Mouse (Mus musculus) kidney, embryonic 14.5 days (tissue): Measurements from ENCODE around the gene Bcl2l15. TPM values are rescaled to one million over a fixed set of nuclear protein-coding genes. Genes with fewer than 3 reads are reported as not detected.
"Not testable (repeated sequence)": the region's sequence is repeated elsewhere in the genome, so short reads cannot be mapped to it uniquely, and the experiment has no call there.

ENCODE experiments used
- ATAC-seq: fragments of 200-750 bp; cut with Nextera tagmentation; 2 replicates; pipeline ENCODE4 v1.8.0; 2017; ENCODE audit warnings: moderate number of reproducible peaks, mild to moderate bottlenecking, moderate TSS enrichment, moderate library complexity; ENCODE audit not compliant: low FRiP score, low TSS enrichment
- H3K27ac ChIP-seq: fragments of 300-500 bp; sonication (generic); 2 replicates; pipeline ENCODE4 v1.5.1; 2014; ENCODE audit warnings: low read depth, mild to moderate bottlenecking, low read length, moderate library complexity, mixed read lengths
- H3K27me3 ChIP-seq: fragments of 300-500 bp; sonication (generic); 2 replicates; pipeline ENCODE4 v1.6.1; 2014; ENCODE audit warnings: mild to moderate bottlenecking, low read length; ENCODE audit not compliant: control insufficient read depth, insufficient read depth
- H3K36me3 ChIP-seq: fragments of 300-500 bp; sonication (generic); 2 replicates; pipeline ENCODE4 v1.6.1; 2014; ENCODE audit warnings: low read length, mixed read lengths; ENCODE audit not compliant: control insufficient read depth, insufficient read depth
- H3K4me1 ChIP-seq: fragments of 300-500 bp; sonication (generic); 2 replicates; pipeline ENCODE4 v1.6.1; 2014; ENCODE audit warnings: low read length, mixed read lengths; ENCODE audit not compliant: control insufficient read depth, insufficient read depth
- H3K4me2 ChIP-seq: fragments of 300-500 bp; sonication (generic); replicated peaks from 2 replicates; pipeline ENCODE4 v1.6.1; 2014; ENCODE audit warnings: low read depth, mild to moderate bottlenecking, low read length
- H3K4me3 ChIP-seq: fragments of 300-500 bp; sonication (generic); 2 replicates; pipeline ENCODE4 v1.5.1; 2014; ENCODE audit warnings: mild to moderate bottlenecking, low read length
- H3K9ac ChIP-seq: fragments of 300-500 bp; sonication (generic); 2 replicates; pipeline ENCODE4 v1.6.1; 2014; ENCODE audit warnings: low read depth, mild to moderate bottlenecking, low read length, moderate library complexity
- H3K9me3 ChIP-seq: fragments of 300-500 bp; sonication (generic); 2 replicates; pipeline ENCODE4 v1.6.1; 2016; ENCODE audit warnings: low read length; ENCODE audit not compliant: control insufficient read depth
- WGBS: fragments of 180-500 bp; shearing (Covaris S2); extraction: QIAGEN DNeasy Blood & Tissue Kit; methylation state at CpG from one replicate; pipeline ENCODE4 v1.1.7; 2014; 5-methylcytosine and 5-hydroxymethylcytosine counted together
- polyA plus RNA-seq: library from polyadenylated mRNA; unstranded; fragments of >200 nt; fragmentation: Nextera tagmentation; extraction: Ambion mirVana; gene quantifications from 2 replicates; pipeline ENCODE4 v1.2.1, GENCODE M21; 2014

Gene Bcl2l15
- not detected in 2 replicates for polyA plus RNA-seq

GRCm38 (mm10) chr3:103832426-103832825 is at the start of gene Bcl2l15:
Gene Bcl2l15, plus strand, starts transcription at chr3:103832601.
- H3K27me3 ChIP-seq: no peaks in the 10 kb centered on the region
- no peak within 1 kb of the TSS for H3K4me3 ChIP-seq
- H3K4me2 ChIP-seq: no peak within 1 kb of the TSS
- H3K4me1 ChIP-seq: no peaks in the 10 kb centered on the region
- no peak within 1 kb of the TSS for H3K9ac ChIP-seq
- no peak within 1 kb of the TSS for H3K27ac ChIP-seq
- no peaks in the 10 kb centered on the region for H3K9me3 ChIP-seq
- no peaks in the 10 kb centered on the region for H3K36me3 ChIP-seq
- no peak for ATAC-seq

- Histone ChIP-seq H3K27ac (no peak overlapping the region), H3K27me3 (no peaks in the 10 kb centered on the region), H3K4me2 (no peak overlapping the region), H3K4me3 (no peak overlapping the region), H3K4me1 (peaks cover 3% of the 10 kb centered on the region; the same call in 1 of the 2 replicates), H3K9me3 (no peaks in the 10 kb centered on the region), H3K36me3 (no peaks in the 10 kb centered on the region; the same call in 1 of the 2 replicates), H3K9ac (no peak overlapping the region)
- 85% methylated on average over 4 of the region's 4 CpGs for WGBS
- no peak for ATAC-seq
These were observed 49.4 kb upstream of the Bcl2l15 start for GRCm38 (mm10) chr3:103782844-103783609.

DNA sequence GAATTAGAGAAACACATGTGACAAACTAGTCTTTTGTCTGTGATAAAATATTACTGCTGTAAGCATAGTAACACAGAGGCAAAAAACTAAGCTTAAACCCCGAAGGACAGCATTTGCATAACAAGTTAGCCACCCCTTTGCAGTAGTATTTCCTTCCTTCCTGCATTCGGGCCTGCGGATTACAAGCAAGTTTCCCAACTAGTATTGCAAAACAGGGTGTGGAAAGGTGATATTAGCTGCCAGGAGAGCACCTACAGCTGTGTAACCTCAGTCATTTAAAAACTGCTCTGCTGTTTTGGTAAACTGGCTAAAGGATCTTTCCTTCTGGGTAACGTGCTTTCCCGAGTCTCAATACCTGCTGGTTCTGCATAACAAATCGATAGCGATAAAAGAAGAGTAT is 45.2 kb upstream of the Bcl2l15 start:
- H3K4me3 ChIP-seq: no peak overlapping the region
- H3K4me2 ChIP-seq: no peak overlapping the region
- no peaks in the 10 kb centered on the region for H3K27me3 ChIP-seq
- 63% methylated on average over 7 of the region's 7 CpGs for WGBS
- peaks cover 19% of the 10 kb centered on the region; the same call in 1 of the 2 replicates for H3K4me1 ChIP-seq
- no peak for ATAC-seq
- H3K9ac ChIP-seq: no peak overlapping the region
- H3K36me3 ChIP-seq: no peaks in the 10 kb centered on the region
- no peak overlapping the region for H3K27ac ChIP-seq
- H3K9me3 ChIP-seq: no peaks in the 10 kb centered on the region

DNA sequence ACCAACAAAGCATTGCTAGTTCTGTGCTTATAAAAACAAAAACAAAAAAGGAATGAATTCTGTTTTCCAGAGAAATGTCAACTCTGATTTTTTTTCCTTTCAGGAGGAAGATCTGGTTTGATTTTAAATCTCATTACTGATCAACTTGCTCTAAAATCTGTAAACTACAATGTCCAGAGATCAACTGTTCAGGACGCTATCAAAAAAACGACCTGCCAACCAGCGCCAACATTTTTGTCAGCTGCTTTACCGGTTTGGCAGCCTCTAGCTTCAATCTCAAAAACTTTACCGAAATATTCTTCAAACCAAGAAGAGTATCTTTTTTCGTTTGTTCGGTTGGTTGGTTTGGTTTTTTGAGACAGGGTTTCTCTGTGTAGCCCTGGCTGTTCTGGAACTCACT is 43.3 kb upstream of the Bcl2l15 start:
- no peak for ATAC-seq
- 77% methylated on average over 7 of the region's 7 CpGs for WGBS
- Histone ChIP-seq H3K4me1 (peaks cover 19% of the 10 kb centered on the region; the same call in 1 of the 2 replicates), H3K27ac (no peak overlapping the region), H3K9me3 (no peaks in the 10 kb centered on the region), H3K9ac (no peak overlapping the region), H3K36me3 (no peaks in the 10 kb centered on the region), H3K4me3 (peak overlapping the region; percentile 82; the same call in 1 of the 2 replicates), H3K27me3 (no peaks in the 10 kb centered on the region), H3K4me2 (peak overlapping the region; percentile 79; the same call in 1 of the 2 replicates)

DNA sequence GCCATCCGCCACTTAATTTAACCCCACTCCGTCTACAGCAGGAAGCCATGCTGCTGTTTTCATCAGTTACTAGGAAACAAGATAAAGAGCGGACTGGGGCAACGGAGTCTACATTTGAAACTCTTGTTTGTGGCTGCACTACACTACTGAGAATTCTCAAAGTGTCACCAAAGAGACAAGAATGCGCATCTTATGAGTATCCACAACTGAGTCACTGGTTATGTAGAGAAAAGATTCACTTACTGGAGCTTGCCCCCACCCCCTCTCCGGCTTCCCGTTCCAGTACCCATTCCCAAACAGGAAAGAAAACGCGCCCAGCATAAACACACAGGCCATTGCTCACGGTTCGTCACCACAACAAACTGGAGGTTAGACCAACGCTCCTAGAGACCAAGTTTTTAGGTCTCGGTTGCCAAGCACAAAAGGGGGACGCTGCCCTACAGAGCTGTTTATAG is 42.5 kb upstream of the Bcl2l15 start:
- peak overlapping the region; percentile 86 for H3K27ac ChIP-seq
- H3K9me3 ChIP-seq: no peaks in the 10 kb centered on the region
- H3K4me1 ChIP-seq: peaks cover 19% of the 10 kb centered on the region; the same call in 1 of the 2 replicates
- peak overlapping the region; percentile 79 for H3K4me2 ChIP-seq
- peak overlapping the region; percentile 96 for H3K9ac ChIP-seq
- 4% methylated on average over 14 of the region's 14 CpGs for WGBS
- no peaks in the 10 kb centered on the region for H3K36me3 ChIP-seq
- no peak for ATAC-seq
- no peaks in the 10 kb centered on the region for H3K27me3 ChIP-seq
- H3K4me3 ChIP-seq: peak overlapping the region; percentile 82

GRCm38 (mm10) chr3:103790346-103791145 is 41.9 kb upstream of the Bcl2l15 start:
- Histone ChIP-seq H3K27me3 (no peaks in the 10 kb centered on the region), H3K4me2 (peak overlapping the region; percentile 79), H3K9ac (peak overlapping the region; percentile 96), H3K4me3 (peak overlapping the region; percentile 82), H3K36me3 (no peaks in the 10 kb centered on the region), H3K27ac (peak overlapping the region; percentile 86), H3K9me3 (no peaks in the 10 kb centered on the region), H3K4me1 (peaks cover 19% of the 10 kb centered on the region; the same call in 1 of the 2 replicates)
- under 1% methylated on average over 56 of the region's 61 CpGs for WGBS
- ATAC-seq: peak; percentile 82

DNA sequence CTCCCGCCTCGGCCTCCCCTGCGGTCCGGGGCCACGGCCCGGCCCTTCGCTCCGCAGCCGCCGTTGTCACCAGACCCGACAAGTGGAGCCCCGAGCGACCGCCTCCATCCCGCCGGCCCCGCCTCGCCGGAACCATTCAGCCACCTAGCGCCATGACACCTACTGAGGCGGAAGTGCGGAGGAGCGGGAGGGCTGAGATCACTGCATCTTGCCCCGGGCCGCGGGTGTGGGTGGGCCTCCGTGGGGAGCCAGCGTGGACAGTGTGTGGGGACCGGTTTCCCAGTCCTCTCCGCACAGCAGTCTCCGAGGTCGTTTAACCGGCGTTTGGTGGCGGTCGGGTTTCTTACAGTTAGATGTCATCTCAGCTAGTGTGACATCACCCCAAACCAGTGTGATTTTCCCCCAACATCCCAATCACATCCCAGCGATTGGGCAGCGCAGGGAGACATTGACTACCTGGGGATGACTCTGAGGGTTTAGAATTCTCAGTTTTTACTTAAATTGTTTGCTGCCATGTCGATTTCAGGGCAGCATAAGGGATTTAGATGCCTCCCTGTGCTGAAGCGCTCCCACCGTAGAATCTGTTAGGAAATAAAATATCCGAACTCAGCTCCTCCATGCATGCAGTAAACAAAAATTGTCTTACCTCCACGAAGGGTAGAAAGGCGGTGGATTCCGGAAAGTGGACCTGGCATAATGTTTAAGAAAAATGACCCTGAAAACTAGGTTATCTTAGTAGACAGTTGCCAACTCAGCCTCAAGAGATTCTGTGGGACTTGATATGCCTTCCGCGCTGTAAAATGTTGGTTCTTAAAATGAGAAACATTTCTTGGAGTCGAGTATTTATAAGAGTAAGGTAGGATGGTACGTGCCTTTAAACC is 40.9 kb upstream of the Bcl2l15 start, which contains the start of gene Hipk1:
Gene Hipk1 (minus strand): TSS at position 334 of the 881 bp plus-strand sequence.
- H3K9ac ChIP-seq: peak within 1 kb of the TSS; percentile 96
- H3K4me2 ChIP-seq: peak within 1 kb of the TSS; percentile 79
- WGBS: 10% methylated on average over 49 of the region's 49 CpGs
- peaks cover 19% of the 10 kb centered on the region; the same call in 1 of the 2 replicates for H3K4me1 ChIP-seq
- H3K36me3 ChIP-seq: no peaks in the 10 kb centered on the region
- H3K9me3 ChIP-seq: no peaks in the 10 kb centered on the region
- H3K4me3 ChIP-seq: peak within 1 kb of the TSS; percentile 82
- no peaks in the 10 kb centered on the region for H3K27me3 ChIP-seq
- peak within 1 kb of the TSS; percentile 86 for H3K27ac ChIP-seq
- ATAC-seq: peak; percentile 97

- Histone ChIP-seq H3K4me1 (peaks cover 19% of the 10 kb centered on the region; the same call in 1 of the 2 replicates), H3K4me2 (peak overlapping the region; percentile 79; the same call in 1 of the 2 replicates), H3K4me3 (peak overlapping the region; percentile 82)
- H3K27ac ChIP-seq, H3K27me3 ChIP-seq, H3K36me3 ChIP-seq, H3K9ac ChIP-seq, ATAC-seq, H3K9me3 ChIP-seq: not testable (repeated sequence)
- WGBS: 84% methylated on average over 5 of the region's 5 CpGs
These were observed 40.3 kb upstream of the Bcl2l15 start for GRCm38 (mm10) chr3:103792111-103792406.
